Mouse (Mus musculus): ENCODE data around the gene Nab2.

The Nab2 gene

GRCm38 (mm10) chr10:127668093-127669050 is at the start of gene Nab2:
TSS of gene Nab2 (minus strand) at chr10:127668568.
- DNase-seq: peak; percentile 67

DNA sequence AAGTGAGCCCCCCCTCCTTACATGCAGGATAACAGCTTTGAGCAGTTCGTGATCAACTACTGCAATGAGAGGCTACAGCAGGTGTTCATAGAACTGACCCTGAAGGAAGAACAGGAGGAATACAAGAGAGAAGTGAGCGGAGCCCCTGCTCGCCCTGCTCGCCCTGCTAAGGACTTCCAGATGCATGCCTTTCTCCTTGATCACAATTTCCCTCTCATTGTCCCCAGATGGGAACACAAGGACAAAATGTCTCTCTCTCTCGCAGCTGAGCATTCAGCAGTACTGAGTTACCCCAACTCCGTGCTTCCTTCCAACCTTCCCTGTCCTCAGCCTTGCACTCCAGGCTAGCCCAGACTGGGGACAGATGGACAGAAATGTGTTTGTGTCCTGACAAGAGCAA is 44.4 kb upstream of the Nab2 start:
- no peak for DNase-seq

DNA sequence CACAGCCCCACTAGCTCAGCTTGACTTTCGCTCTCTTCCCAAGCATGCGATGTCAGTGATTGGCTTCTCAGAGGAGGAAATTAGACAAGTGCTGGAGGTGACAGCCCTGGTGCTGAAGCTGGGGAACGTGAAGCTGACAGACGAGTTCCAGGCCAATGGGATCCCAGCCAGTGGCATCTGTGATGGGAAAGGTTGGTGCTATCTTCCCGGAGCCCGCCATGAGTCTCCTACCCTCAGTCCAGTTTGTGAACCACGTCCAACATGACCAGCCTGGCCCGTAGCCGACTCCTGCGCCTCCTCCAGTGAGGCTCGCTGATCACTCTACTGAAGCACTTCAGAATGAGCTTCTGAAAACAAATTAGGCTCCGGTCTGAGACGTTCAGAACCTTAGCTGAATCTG is 42.0 kb upstream of the Nab2 start:
- DNase-seq: no peak

- no peak for DNase-seq
Observed at GRCm38 (mm10) chr10:127708850-127709370, 40.5 kb upstream of the Nab2 start.

DNA sequence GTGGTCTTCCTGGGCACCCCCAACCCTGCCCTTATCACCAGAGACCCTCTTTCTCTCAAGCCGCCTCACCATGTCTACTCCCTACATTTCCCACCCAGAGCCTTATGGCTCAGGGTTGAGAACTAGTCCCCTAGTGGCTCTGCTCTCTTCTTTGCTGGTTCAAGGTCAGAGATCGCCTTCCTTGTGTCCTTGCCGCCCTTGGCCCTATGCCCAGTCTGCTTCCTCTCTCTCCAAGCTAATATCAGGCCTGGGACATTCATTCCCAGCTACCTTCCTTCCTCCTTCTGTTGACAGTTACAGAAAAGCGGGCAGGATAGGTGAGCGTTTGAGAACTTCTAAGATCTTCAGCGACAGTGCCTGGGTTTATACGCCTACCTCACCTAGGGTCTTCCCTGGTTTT is 39.4 kb upstream of the Nab2 start:
- no peak for DNase-seq

GRCm38 (mm10) chr10:127705783-127706182 is 37.4 kb upstream of the Nab2 start:
- DNase-seq: no peak

DNA sequence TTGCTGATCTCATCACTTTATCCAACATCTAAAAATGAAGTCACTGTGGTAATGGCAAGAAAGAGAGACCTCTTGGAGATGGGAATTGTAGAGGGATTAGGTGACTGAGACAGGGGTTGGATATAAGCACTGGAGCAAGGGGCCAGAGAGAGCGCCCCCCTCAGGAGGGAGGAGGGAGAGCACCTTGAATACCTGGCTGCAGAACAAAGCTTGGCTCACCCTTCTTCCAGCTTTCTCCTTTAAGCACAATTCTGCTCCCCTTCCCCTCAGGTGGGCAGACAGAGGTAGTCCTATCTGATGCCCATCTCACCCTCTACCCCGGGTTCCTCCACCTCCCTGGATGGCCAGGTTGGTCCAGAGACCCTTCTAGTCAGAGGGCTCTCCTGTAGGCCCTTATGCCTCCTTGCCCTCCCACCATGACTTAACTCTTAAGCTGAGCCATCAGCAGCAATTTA is 36.4 kb upstream of the Nab2 start, which contains the start of gene Myo1a:
Gene Myo1a (plus strand): TSS at position 405 of the 455 bp plus-strand sequence.
- DNase-seq: no peak

GRCm38 (mm10) chr10:127704293-127704692 is 35.9 kb upstream of the Nab2 start:
- DNase-seq: no peak

GRCm38 (mm10) chr10:127703299-127703698 is 34.9 kb upstream of the Nab2 start:
- no peak for DNase-seq

- DNase-seq: no peak
Observed at GRCm38 (mm10) chr10:127698966-127699365, 30.6 kb upstream of the Nab2 start.

- no peak for DNase-seq
Observed at GRCm38 (mm10) chr10:127695775-127696174, 27.4 kb upstream of the Nab2 start.

DNA sequence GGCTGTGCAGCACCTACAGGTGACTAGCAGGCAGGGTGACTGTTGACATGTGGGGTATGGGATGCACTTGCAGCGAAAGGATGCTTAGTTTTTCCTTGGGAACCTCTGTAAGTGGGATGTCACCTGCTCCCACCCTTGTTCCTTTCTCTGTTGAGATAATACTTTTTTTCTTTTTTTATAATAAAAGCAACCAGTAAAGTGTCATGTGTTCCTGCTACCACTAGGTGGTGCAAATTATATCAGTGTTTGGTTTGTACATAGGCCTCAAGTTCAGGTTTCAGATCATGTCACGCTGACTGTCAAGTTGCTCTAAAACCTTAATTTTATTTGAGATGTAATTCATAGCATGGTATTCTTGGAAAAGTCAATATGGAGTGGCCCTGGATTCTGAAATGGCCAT is 26.3 kb upstream of the Nab2 start:
- peak; percentile 16 for DNase-seq

DNA sequence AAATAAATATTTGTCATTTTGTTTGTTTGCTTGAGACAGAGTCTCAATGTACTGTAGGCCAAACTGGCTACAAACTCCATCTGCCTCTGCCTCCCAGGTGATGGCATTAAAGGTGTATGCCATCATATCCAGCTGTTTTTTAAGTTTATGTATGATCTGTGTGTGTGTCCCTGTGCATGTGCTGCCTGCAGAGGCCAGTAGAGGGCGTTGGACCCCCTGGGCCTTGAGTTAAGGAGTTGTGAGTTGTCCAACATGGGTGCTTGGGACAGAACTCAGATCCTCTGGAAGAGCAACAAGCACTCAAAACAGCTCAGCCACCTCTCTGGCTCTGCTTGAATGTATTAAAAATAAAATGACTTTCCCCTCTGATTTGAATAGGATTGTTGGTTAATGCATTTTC is 22.7 kb upstream of the Nab2 start:
- no peak for DNase-seq

- no peak for DNase-seq
Observed at GRCm38 (mm10) chr10:127682886-127683285, 14.5 kb upstream of the Nab2 start.

- no peak for DNase-seq
Observed at GRCm38 (mm10) chr10:127679881-127680280, 11.5 kb upstream of the Nab2 start.

DNA sequence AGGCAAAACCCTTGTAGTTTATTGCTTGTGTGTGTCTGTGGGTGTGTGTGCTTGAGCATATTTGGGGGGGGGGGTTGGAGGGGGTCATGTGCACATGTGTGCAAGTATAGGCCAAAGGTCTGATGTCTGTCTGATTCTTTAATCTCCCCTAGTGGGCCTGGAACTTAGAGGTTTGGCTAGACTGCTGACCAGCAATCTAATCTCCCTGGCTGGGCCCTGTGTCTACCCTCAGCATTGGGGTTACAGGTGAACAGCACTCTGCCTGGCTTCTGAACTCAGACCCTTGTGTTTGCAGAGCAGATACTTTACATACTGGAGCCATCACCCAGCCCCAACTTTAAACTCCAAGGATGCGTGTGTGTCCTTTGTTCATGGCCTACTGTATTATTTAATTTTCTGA is 10.8 kb upstream of the Nab2 start:
- no peak for DNase-seq

- DNase-seq: no peak
Observed at GRCm38 (mm10) chr10:127677591-127678336, 9.4 kb upstream of the Nab2 start.

DNA sequence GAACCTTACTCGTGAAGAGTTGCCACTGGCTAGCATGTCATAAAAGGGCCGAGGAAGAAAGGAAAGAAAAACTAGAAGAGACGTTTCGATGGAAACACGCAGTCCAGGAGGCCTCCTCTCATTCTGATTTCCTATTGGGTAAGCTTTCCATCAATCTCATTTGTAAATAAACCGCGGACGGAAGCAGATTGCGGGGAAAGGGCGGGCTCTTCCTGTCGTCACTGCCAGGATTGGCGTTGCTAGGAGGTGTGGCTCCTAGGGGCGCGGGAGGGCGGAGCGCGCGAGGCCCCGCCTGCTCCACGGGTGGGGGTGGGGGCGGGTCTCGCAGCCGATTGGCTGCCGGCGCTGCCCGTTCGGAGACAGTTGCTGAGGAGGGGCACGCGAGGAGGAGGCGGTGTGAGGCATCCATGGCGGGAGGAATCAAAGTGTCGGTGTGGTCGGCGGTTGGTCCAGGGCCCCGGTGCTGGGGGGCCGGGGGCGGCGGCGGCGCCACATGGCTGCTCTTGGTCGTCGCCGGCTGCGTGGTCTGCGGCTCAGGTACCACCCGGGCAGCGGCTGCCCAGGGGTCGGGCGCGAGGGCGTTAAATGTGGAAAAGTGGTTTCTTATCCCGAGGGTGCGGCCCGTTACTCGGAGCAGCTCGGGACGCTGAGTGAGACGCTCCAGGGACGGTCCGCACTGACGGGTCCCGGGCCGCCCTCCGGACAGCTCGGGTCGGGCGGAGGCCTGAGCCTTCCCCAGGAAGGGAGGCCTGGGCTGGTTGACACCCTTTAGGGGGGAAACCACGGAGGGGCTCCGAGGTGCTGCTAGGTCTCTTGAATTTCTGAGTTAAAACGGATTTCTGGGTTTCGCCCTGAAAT is 8.6 kb upstream of the Nab2 start:
- peak; percentile 86 for DNase-seq

- no peak for DNase-seq
Observed at GRCm38 (mm10) chr10:127675859-127676398, 7.6 kb upstream of the Nab2 start.

- peak; percentile 92 for DNase-seq
Observed at GRCm38 (mm10) chr10:127674794-127675522, 6.6 kb upstream of the Nab2 start.

- no peak for DNase-seq
Observed at GRCm38 (mm10) chr10:127674046-127674655, 5.8 kb upstream of the Nab2 start.
